7 mouse cellular contexts compared by ENCODE assay signal in the genomic region with DNA sequence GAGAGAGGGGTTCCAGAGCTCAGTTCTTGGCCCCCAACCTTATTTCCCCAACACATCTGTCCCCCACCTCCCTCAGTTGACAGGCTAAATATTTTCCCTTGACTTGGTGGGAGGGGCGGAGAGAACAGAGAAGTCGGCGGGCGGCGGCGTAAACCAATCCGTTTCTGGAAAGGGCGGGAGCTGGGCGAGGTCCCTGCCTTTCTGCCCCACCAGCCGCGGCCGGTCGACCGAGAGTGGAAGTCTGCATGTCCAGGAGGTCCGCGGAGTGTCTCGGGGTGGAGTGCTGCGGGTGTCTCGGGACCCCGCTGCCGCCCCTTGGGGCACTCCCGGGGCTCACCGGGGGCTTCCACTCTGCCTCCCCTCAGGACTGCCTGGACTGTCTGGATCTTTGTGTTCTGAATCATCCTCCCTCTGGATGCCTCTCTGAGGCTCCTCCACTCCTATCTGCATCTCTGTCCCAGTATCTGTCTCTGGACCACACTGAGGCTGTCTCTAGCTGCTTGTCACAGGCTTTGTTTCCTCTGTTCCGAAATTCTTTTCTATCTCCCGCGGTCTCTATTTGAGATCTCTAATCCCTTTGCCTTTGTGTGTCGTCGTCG. TPM values are rescaled to one million over a fixed set of nuclear protein-coding genes. Genes with fewer than 3 reads are reported as not detected.
DNase-seq lines count a peak whose midpoint lies in the region; ATAC-seq lines count a peak whose summit lies in the region.

A gene (plus strand): TSS at position 216 of the 599 bp plus-strand sequence.

- peak within 1 kb of the TSS; percentile 37 for H3K4me3 ChIP-seq in heart, embryonic 16.5 days (ENCODE audit: low read length)
- H3K4me3 ChIP-seq in midbrain, embryonic 12.5 days = peak within 1 kb of the TSS; percentile 33

- peaks cover 12% of the 10 kb centered on the region; the same call in 1 of the 2 replicates for H3K4me1 ChIP-seq in heart, embryonic 16.5 days (ENCODE audit: control insufficient read depth, insufficient read depth, low read length)
- peaks cover 35% of the 10 kb centered on the region for H3K4me1 ChIP-seq in midbrain, embryonic 12.5 days

- under 1% methylated on average over 29 of the region's 29 CpGs for WGBS in heart, embryonic 16.5 days
- WGBS in midbrain, embryonic 12.5 days = 1% methylated on average over 29 of the region's 29 CpGs

- peaks cover 98% of the 10 kb centered on the region for H3K27me3 ChIP-seq in heart, embryonic 16.5 days (ENCODE audit: control insufficient read depth, insufficient read depth, low read length)
- H3K27me3 ChIP-seq in midbrain, embryonic 12.5 days = peaks cover 100% of the 10 kb centered on the region

- H3K4me2 ChIP-seq in heart, embryonic 16.5 days (ENCODE audit: low read depth, low read length) = peak within 1 kb of the TSS; percentile 60
- H3K4me2 ChIP-seq in midbrain, embryonic 12.5 days (replicated peaks) = peak within 1 kb of the TSS; percentile 54

- peak within 1 kb of the TSS; percentile 24; the same call in 1 of the 2 replicates for H3K9ac ChIP-seq in heart, embryonic 16.5 days (ENCODE audit: low read length)
- H3K9ac ChIP-seq in midbrain, embryonic 12.5 days (replicated peaks) = peak within 1 kb of the TSS; percentile 43; the same call in 1 of the 2 replicates

- no peak for ATAC-seq in heart, embryonic 16.5 days (replicated peaks; ENCODE audit: extremely low read depth, insufficient read depth, low FRiP score)
- no peak for ATAC-seq in midbrain, embryonic 12.5 days (ENCODE audit: low FRiP score, low read depth)

- DNase-seq in R1 (ENCODE audit: low read depth, low spot score) = peak; percentile 37
- DNase-seq in embryo, embryonic 11 days = peak; percentile 66
- peak; percentile 75 to 81 for DNase-seq in kidney, postnatal 4 days
- no peak for DNase-seq in layer of hippocampus, postnatal 25 days (ENCODE audit: extremely low spot score in 1 of 2, low spot score in 1 of 2)
- DNase-seq in layer of hippocampus, postnatal 14 days (ENCODE audit: low spot score in 2 of 2) = no peak

- H3K27ac ChIP-seq in heart, embryonic 16.5 days (ENCODE audit: low read length) = no peak within 1 kb of the TSS
- no peak within 1 kb of the TSS for H3K27ac ChIP-seq in midbrain, embryonic 12.5 days (replicated peaks)

- no peaks in the 10 kb centered on the region for H3K9me3 ChIP-seq in heart, embryonic 16.5 days (replicated peaks; ENCODE audit: control insufficient read depth, low read length)
- H3K9me3 ChIP-seq in midbrain, embryonic 12.5 days = no peaks in the 10 kb centered on the region

- H3K36me3 ChIP-seq in heart, embryonic 16.5 days (ENCODE audit: control insufficient read depth, insufficient read depth) = no peaks in the 10 kb centered on the region
- no peaks in the 10 kb centered on the region for H3K36me3 ChIP-seq in midbrain, embryonic 12.5 days

RNA-seq across cellular contexts. Expression of the gene that starts here (rescaled TPM):
- not detected in 2 replicates for polyA plus RNA-seq in heart, embryonic 16.5 days (2015; fragmentation: Nextera tagmentation; extraction: Ambion mirVana)
- 1.2 TPM in 2 replicates for polyA plus RNA-seq in midbrain, embryonic 12.5 days (2016; fragmentation: Nextera tagmentation; extraction: Ambion mirVana)
- total RNA-seq in layer of hippocampus, postnatal 25 days (2021) = under 1 TPM; 0.09 to 0.10 TPM
- under 1 TPM; 0.12 to 0.35 TPM for total RNA-seq in layer of hippocampus, postnatal 14 days (2021)

Comparison
In these comparisons a context has a peak if more than half of its experiments do, and no peak if none do; other contexts are left out.
1. DNase-seq: peak in R1 (single experiment), embryo, embryonic 11 days (single experiment) and kidney, postnatal 4 days (2 of 2); none in layer of hippocampus, postnatal 25 days (0 of 2) and layer of hippocampus, postnatal 14 days (0 of 2).